Mouse (Mus musculus): Measurements from ENCODE around the gene Pcbd1.
"Not testable (repeated sequence)": the region's sequence is repeated elsewhere in the genome, so short reads cannot be mapped to it uniquely, and the experiment has no call there.

Gene Pcbd1

GRCm38 (mm10) chr10:61103564-61104114, 14.5 kb downstream of the Pcbd1 start:
- DNase-seq (ENCODE audit: low spot score) = no peak

- no peak for DNase-seq (ENCODE audit: low spot score)
These were observed 25.2 kb downstream of the Pcbd1 start for GRCm38 (mm10) chr10:61114246-61114720.

DNA sequence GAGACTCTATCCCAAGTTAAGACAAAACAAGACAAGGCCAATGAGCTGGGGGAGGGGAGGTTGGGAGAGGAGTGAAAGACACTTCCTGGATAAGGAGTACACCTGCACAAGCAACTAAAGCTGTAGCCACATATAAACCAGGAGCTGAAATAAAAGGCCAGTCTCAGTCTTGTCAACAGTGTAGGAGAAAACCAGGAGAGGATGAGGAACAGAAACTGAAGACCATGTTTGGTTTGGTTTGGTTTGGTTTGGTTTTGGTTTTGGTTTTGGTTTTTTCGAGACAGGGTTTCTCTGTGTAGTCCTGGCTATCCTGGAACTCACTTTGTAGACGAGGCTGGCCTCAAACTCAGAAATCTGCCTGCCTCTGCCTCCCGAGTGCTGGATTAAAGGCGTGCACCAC, 32.6 kb downstream of the Pcbd1 start:
- not testable (repeated sequence) for DNase-seq (ENCODE audit: low spot score)

- DNase-seq (ENCODE audit: low spot score) = no peak
These were observed 34.3 kb downstream of the Pcbd1 start for GRCm38 (mm10) chr10:61123276-61123913.

GRCm38 (mm10) chr10:61124462-61124861, 35.3 kb downstream of the Pcbd1 start:
- no peak for DNase-seq (ENCODE audit: low spot score)

- DNase-seq (ENCODE audit: low spot score) = no peak
These were observed 39.7 kb downstream of the Pcbd1 start for GRCm38 (mm10) chr10:61128701-61129365.

GRCm38 (mm10) chr10:61130959-61131358, 41.8 kb downstream of the Pcbd1 start:
- peak; percentile 60 for DNase-seq (ENCODE audit: low spot score)

GRCm38 (mm10) chr10:61134041-61134440, 44.9 kb downstream of the Pcbd1 start:
- DNase-seq (ENCODE audit: low spot score) = no peak

- DNase-seq (ENCODE audit: low spot score) = no peak
These were observed 46.2 kb downstream of the Pcbd1 start for GRCm38 (mm10) chr10:61135226-61135839.

DNA sequence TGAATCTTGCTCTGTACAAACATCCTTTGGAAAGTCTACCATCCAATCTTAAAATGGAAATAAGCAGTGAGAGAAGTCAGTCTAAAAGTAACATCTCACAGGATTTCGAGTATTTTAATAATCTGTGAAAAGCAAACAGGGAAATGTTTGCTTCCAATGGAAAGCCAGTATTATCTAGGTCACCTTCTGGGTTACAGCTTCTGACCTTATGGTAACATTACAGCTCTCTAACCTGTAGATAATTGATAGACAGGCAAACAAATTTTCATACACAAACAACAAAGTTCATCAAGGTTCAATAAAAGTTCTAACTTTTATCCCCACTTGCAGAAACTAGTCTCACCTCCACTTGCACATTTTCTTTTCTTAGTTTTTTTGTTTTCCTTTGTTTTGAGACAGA, 48.4 kb downstream of the Pcbd1 start:
- no peak for DNase-seq (ENCODE audit: low spot score)

DNA sequence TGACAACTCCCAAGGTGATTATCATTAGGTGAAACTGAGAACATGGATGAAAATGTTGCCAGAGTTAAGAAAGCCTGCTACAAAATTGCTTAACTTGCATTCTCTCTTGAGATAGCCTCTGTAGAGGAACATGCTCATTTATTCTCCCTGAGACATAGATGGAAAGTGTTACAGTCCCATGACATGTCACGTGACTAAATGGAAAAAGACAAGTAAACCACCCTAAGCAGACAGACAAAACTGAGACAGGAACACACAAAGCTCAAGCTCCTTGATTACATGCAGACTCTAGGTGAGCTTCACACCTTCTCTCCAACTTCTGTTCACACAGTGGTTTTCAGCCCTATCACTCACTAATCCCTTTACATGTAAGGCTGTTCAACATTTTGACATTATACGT, 54.2 kb downstream of the Pcbd1 start:
- DNase-seq (ENCODE audit: low spot score) = no peak

Data from adipocyte (in vitro differentiated cells).